Mouse (Mus musculus): ENCODE data around the gene Ggcx.
"Not testable (repeated sequence)": the region's sequence is repeated elsewhere in the genome, so short reads cannot be mapped to it uniquely, and the experiment has no call there.

Ggcx gene

DNA sequence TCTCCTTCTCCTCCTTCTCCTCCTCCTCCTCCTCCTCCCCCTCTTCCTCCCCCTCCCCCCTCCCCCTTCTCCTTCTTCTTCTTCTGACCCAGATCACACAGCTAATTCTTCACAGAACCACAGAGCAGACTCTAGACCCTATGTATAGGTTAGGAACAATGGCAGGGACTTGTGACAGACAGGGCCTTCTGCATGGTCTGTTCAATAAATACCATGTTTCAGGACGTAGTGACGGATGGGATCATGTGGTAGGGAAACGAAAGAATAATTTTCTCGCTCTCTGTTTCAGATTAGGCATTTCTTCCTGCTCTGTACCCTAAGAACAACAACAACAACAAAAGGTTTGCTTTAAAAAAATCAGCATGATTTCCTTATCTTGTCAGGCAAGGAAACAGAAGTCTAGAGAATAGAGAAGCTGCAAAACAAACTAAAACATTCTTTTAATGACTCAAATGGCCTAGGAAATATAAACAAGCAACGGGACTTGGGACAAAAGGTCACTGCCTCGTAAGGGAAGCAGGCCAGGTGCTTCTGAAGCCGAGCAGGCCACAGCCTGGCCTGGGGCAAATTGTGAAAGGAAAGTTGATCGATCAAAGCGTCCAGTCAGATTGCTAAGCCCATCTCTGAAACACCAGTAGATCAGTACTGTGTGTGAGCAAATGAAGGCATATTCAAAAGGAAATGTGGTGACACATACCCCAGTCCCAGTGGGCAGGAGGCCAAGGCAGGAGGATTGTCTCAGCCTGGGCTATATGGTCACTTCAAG, 46.1 kb downstream of the Ggcx start:
- DNase-seq (ENCODE audit: low spot score in 2 of 2): no peak

DNA sequence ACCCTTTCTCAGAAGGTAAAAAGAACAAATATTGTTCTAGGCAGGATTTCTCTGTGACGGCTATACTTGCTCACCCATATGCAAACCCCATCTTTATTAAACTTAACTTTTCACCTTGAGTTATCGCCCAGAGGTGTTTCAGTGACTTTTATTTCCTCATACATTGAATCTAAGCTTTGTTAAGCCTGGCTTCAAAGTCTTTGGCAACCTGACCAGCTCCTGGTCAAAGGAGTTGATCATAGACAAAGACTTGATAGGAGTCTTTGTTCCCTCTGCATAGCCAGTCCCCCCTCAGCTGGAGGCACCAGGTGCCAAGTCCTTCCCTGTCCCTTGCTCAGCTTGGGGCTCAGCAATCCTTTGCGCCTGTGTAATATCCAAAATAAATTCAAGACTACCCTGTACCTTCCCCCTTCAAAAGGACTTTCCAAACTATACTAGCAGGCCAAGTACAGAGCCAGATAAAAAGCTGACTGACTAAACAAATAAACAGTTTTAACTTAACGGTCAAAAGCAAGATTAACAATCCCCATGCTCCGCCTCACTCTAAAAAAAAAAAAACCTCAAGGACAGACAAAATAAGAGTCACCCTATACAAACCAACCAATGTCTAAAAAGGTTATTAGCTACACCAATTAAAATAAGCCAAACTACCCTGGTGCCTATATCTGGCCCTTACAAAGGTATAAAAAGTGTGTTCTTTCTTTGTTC, 48.6 kb downstream of the Ggcx start:
- not testable (repeated sequence) for DNase-seq (ENCODE audit: low spot score in 2 of 2)

DNA sequence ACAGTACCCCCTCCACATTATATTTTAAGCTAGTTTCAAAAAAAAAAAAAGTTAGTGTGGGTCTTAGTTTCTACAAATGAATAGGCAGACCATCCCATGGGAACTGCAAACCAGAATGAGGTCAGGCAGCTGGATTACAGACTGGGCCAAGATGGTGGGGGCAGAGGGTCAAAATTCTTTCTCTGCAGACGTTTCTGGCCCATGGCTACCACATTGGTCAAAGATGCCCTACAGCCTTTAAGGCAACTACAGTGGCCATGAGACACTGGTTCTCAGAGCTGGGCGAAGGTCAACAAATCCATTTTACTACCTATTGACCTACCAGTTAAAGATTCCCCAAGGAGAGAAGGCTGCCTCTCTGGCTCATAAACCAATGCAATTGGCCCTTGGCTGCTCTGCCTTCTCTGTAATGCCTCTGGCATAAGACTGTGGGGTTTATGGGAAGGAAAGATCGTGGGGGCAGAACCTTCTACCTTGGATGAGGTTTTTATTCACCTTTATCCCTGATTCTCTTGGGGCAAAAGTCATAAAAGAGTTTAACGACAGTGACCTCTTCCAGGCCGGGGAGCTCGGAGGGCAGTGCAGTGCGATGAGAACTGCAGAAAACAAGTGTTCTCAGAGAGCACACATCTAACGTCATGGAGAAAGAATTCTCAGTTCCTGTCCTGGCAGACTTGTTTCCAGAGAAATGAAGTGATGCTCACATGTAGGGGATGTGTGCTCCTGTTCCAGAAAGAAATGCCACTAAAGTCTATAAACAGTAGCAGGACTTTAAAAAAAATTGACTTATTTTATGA, 51.5 kb downstream of the Ggcx start:
- DNase-seq (ENCODE audit: low spot score in 2 of 2): no peak

DNA sequence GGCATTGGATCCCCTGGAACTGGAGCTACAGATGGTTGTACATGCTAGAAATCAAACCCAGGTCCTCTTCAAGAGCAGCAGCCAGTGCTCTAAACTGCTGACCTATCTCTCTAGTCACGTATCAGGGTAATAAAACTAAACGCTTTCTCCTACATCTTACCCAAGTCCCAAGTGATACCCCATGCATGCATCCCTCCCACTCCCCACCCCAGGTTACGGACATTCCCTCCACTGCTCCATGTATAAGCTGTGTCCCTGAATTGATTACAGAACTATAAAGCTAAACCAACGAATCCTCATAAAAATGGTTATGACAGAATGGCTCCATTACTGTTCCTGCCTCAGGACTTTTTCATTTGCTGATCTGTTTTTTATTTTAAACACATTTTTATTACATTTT, 52.1 kb downstream of the Ggcx start:
- DNase-seq (ENCODE audit: low spot score in 2 of 2): no peak

DNA sequence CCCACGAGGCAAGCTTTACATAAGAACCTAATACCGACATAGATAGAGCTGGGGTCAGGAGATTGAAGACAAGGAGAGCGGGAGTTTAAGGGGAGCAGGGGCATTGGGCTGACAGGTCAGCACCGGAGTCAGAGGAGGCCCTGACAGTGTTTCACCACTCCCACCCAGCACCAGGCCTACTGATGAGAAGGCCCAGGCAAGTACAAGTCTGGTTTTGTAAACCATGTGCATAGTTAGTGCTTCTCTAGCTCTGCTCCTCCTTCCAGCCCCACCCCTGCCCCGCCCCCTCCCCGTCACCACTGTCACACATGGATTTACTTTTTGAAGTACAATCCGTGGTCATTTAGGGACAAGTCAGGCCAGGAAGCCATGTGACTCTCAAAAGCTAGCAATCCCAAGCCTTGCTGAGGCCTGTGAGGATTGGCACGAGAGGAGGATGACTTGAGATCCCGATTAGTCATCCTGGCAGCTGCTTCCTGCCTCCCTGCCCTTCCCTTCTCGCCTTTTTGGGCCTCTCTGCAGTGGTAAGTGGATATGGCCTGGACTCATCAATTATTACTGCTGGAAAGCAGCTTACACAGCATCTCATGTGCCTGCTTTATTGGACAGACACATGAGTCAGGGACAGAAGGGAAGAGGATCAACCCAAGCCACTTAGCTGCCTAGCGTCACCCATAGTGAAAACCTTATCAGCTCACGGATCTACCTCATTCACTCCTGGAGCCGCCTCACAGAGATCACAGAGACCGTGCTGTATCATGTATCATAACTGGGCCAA, 59.3 kb downstream of the Ggcx start:
- DNase-seq (ENCODE audit: low spot score in 2 of 2): no peak

DNA sequence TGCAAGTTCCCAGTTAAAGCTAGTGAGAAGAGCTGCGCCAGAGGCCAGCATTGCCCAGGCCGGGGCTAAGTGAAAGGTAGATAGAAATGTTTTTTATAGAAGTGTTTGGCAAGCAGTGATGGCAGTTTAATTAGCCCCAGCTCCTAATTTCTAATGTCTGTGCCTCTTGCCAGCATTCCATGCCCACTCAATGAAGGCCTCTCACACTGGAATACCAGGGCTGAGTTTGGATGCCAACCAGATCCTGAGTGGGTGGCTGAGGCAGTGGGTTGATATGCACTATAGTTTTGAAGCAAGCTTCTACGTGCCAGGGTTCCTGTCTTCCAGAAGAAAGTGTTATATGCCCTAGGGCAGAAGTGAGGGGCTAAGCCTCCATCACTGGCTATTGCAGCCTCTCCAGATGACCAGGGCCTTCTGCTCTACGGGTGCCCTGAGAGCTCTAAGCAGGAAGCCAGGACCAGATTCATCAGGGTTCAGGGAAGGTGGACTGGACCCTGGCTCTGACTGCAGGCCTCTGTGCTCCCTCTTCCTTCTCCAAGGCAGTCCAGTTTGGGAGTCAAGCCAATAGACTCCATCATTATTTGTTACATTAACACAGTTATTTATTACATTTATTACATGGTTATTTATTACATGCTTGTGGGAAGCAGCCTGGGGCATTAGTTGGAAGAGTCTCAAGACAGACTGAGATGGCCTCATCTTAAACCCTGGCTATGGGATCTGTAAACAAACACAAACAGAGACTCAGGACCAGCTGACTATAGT, 61.3 kb downstream of the Ggcx start:
- DNase-seq (ENCODE audit: low spot score in 2 of 2): peak; percentile 39 to 40

DNA sequence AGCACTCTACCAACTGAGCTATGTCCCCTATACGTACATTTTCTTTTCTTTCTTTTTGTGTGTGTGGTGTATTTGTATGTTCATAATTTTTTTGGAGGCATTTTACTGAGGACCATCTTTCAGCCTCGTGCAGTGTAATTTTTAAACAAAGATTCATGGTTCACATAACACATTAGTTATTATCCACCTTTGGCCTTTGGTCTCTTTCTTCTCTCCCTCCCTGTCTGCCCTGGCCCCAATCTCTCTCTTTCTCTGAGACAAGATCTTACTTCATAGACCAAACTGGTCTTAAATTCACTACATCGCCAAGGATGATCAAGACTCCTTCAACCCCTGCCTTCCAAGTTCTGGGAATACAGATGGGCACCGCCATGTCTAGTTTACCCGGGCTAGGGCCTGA, 62.7 kb downstream of the Ggcx start:
- DNase-seq (ENCODE audit: low spot score in 2 of 2): no peak

DNA sequence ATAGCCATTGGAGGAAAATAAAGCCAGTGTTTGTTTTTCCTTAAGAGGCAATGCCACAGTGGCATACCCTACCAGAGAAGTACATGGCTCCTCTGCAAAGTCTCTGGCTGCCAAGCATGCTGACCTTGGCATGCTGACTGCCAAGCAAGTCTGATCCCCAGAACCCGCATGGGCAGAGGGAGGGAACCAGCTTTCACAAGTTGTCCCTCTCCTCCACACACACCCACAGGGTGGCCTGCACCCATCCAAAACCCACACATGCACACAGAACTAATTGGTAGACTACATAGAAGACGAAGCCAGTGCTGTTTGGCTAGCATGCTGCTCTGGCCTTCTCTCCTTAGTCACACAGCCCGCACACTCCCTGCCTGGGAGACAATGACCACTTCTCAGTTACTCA, 63.5 kb downstream of the Ggcx start:
- no peak for DNase-seq (ENCODE audit: low spot score in 2 of 2)

DNA sequence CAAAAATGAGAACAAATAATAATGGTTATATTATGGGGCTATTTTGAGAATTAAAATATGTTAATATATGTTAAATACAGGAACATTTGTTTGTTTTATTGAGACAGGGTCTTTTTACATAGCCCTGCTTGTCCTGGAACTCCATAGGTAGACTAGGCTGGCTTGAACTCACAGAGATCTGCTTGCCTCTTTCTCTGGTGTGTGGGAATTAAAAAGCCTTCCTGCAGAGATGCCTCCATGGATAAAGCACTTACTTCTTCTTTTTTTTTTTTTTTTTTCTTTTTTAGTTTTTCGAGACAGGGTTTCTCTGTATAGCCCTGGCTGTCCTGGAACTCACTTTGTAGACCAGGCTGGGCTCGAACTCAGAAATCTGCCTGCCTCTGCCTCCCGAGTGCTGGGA, 64.6 kb downstream of the Ggcx start:
- not testable (repeated sequence) for DNase-seq (ENCODE audit: low spot score in 2 of 2)

DNA sequence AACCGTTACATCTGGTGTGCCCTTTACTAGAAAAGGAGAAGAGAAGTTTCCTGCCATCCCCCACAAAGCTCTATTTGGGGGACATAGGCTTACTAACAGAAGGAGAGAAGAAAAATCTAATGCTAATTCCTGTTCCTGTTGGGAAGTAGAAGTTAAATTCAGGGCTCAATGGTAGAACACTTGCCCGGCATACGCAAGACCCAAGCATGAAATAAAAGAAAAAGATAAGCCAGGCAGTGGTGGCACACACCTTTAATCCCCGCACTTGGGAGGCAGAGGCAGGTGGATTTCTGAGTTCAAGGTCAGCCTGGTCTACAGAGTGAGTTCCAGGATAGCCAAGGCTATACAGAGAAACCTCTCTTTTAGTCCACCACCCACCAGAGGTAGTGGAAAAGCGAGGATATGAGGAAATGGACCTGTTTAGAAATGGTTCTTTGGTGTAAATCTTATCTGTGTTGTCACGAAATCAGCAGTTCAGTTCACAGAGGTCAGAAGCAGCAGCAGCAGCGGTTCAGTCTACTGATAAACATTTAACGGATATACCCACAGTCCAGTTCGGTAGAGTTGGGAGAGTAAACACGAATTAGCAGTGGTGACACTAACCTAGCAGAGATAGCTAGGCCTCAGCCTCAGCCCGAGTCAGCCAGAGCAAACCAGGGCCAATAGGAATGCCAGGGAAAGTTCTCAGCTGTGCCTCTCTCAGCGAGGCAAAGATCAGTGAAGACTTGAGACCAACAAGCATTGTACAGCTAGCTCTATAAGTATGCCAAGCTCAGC, 65.7 kb downstream of the Ggcx start:
- no peak for DNase-seq (ENCODE audit: low spot score in 2 of 2)

DNA sequence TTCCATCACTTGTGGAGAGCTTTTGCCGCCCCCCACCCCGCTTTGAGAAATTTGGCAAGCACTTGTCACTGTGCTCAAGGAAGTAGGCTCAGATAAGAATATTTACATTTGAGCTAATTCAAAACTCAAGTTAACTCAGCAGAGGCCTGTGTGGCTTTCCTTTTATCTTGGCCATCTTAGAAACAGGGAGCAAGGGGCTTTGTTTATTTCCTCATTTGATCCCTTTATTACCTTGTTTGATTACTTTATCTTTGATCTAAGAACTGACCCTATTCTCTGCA, 66.3 kb downstream of the Ggcx start:
- DNase-seq (ENCODE audit: low spot score in 2 of 2): no peak
